Comparison of ENCODE assay signal across 8 mouse cellular contexts in genomic region chr1:172632451-172633326, GRCm38 (mm10). TPM values are rescaled to one million over a fixed set of nuclear protein-coding genes. Genes with fewer than 3 reads are reported as not detected.
DNase-seq lines count a peak whose midpoint lies in the region; ATAC-seq lines count a peak whose summit lies in the region.

Dusp23 (minus strand) TSS chr1:172632962.

- no peaks in the 10 kb centered on the region for H3K9me3 ChIP-seq in forebrain, embryonic 14.5 days (replicated peaks; ENCODE audit: control insufficient read depth, low read length)
- H3K9me3 ChIP-seq in neural tube, embryonic 15.5 days (replicated peaks): no peaks in the 10 kb centered on the region

- no peaks in the 10 kb centered on the region for H3K4me1 ChIP-seq in forebrain, embryonic 14.5 days (ENCODE audit: control insufficient read depth, insufficient read depth, low read length)
- H3K4me1 ChIP-seq in neural tube, embryonic 15.5 days: peaks cover 17% of the 10 kb centered on the region

- WGBS in forebrain, embryonic 14.5 days: under 1% methylated on average over 53 of the region's 53 CpGs
- under 1% methylated on average over 53 of the region's 53 CpGs for WGBS in neural tube, embryonic 15.5 days

- peak within 1 kb of the TSS; percentile 89 for H3K4me2 ChIP-seq in forebrain, embryonic 14.5 days (ENCODE audit: low read length)
- peak within 1 kb of the TSS; percentile 85 for H3K4me2 ChIP-seq in neural tube, embryonic 15.5 days

- H3K27ac ChIP-seq in forebrain, embryonic 14.5 days (ENCODE audit: low read depth, low read length): no peak within 1 kb of the TSS
- peak within 1 kb of the TSS; percentile 91 for H3K27ac ChIP-seq in neural tube, embryonic 15.5 days (replicated peaks)

- no peaks in the 10 kb centered on the region for H3K27me3 ChIP-seq in forebrain, embryonic 14.5 days (replicated peaks; ENCODE audit: control insufficient read depth, insufficient read depth, low read length)
- no peaks in the 10 kb centered on the region for H3K27me3 ChIP-seq in neural tube, embryonic 15.5 days (replicated peaks)

- intact Hi-C loops in heart, postnatal 14 days (cut with DNase I): loop anchor here (2.0 to 10.0 kb wide), 4 partner anchors 14 to 762 kb away; no protein-coding TSS in a partner anchor

- H3K9ac ChIP-seq in forebrain, embryonic 14.5 days (ENCODE audit: low read length): peak within 1 kb of the TSS; percentile 71
- peak within 1 kb of the TSS; percentile 74 for H3K9ac ChIP-seq in neural tube, embryonic 15.5 days (replicated peaks)

- H3K36me3 ChIP-seq in forebrain, embryonic 14.5 days (ENCODE audit: control insufficient read depth, insufficient read depth, low read length): no peaks in the 10 kb centered on the region
- H3K36me3 ChIP-seq in neural tube, embryonic 15.5 days: no peaks in the 10 kb centered on the region

- peak; percentile 99 for ATAC-seq in forebrain, embryonic 14.5 days
- ATAC-seq in neural tube, embryonic 15.5 days (ENCODE audit: low FRiP score): peak; percentile 98

- peak; percentile 98 for DNase-seq in ES-CJ7 (ENCODE audit: low read depth, low spot score)
- peak; percentile 96 for DNase-seq in cerebellum, adult 11 months
- peak; percentile 98 for DNase-seq in forebrain, embryonic 14.5 days (ENCODE audit: low spot score)
- peak; percentile 97 for DNase-seq in heart, postnatal 14 days
- peak; percentile 95 for DNase-seq in layer of hippocampus, adult 11-12 months (ENCODE audit: low spot score)
- DNase-seq in lung, adult 18-20 months: peak; percentile 98 to 99
- DNase-seq in testis, postnatal 14 days (ENCODE audit: low spot score): peak; percentile 91

- H3K4me3 ChIP-seq in forebrain, embryonic 14.5 days (ENCODE audit: low read depth, low read length): peak within 1 kb of the TSS; percentile 63
- peak within 1 kb of the TSS; percentile 69 for H3K4me3 ChIP-seq in neural tube, embryonic 15.5 days (replicated peaks)

RNA-seq across cellular contexts. Expression of gene Dusp23, which starts in this region (rescaled TPM):
- 6.2 and 7.1 TPM in 2 replicates for polyA plus RNA-seq in forebrain, embryonic 14.5 days (2014; fragmentation: Nextera tagmentation; extraction: Ambion mirVana)
- total RNA-seq in heart, postnatal 14 days (2021): 1 to 10 TPM; 7.4 to 9.3 TPM
- 15.3 and 15.5 TPM in 2 replicates for polyA plus RNA-seq in neural tube, embryonic 15.5 days (2015; fragmentation: Nextera tagmentation; extraction: Ambion mirVana)
